Mouse (Mus musculus) lung, postnatal 0 days (tissue): ENCODE results near the gene Ednra.

Experiments
- CTCF ChIP-seq: IDR thresholded peaks from 2 replicates; pipeline ENCODE4 v1.5.1; 2016; ENCODE audit warnings: antibody characterized with exemption, mild to moderate bottlenecking
- EP300 ChIP-seq: IDR thresholded peaks from 2 replicates; pipeline ENCODE4 v1.6.1; 2016; ENCODE audit warnings: antibody characterized with exemption, mild to moderate bottlenecking, control low read depth

GRCm38 (mm10) chr8:77755441-77755840 is 31.2 kb upstream of the Ednra start:
- TF ChIP-seq CTCF (no peak), EP300 (no peak)
